Mouse (Mus musculus) gastrocnemius, adult 2 months (tissue): ENCODE data around the gene P2ry10. TPM values are rescaled to one million over a fixed set of nuclear protein-coding genes. Genes with fewer than 3 reads are reported as not detected.

Experiments
- DNase-seq: peaks from one replicate; pipeline ENCODE4 v3.0.0; 2022
- H3K27ac ChIP-seq: fragments of 200-600 bp; 2 replicates; pipeline ENCODE4 v1.8.1; 2022; ENCODE audit warnings: mild to moderate bottlenecking
- H3K4me3 ChIP-seq: fragments of 200-600 bp; 2 replicates; pipeline ENCODE4 v1.8.1; 2022; ENCODE audit warnings: mild to moderate bottlenecking, moderate library complexity
- CTCF ChIP-seq: fragments of 200-600 bp; IDR thresholded peaks from 2 replicates; pipeline ENCODE4 v1.8.1; 2022; ENCODE audit warnings: antibody characterized with exemption, mild to moderate bottlenecking, moderate library complexity
- intact Hi-C: fragments of 180-260 bp; cut with DNase I; formaldehyde crosslinking; loops from one replicate; pipeline ENCODE4 v1.15.1; 2025
- total RNA-seq, 2 experiments: library from RNA; stranded (reverse); gene quantifications; 2 replicates each; pipeline ENCODE4 v1.2.3; 2021

P2ry10 gene
- total RNA-seq, 2 experiments from 2014 or later = not detected

- intact Hi-C loops = no loop called here
- Histone ChIP-seq H3K27ac (peak overlapping the region; percentile 78), H3K4me3 (peak overlapping the region; percentile 66)
- TF ChIP-seq CTCF = no peak
- no peak for DNase-seq
Observed at GRCm38 (mm10) chrX:107149391-107149993, 61.2 kb downstream of the P2ry10 start.

- peak overlapping the region; percentile 78 for H3K27ac ChIP-seq
- DNase-seq = no peak
- intact Hi-C loops = no loop called here
- no peak for TF ChIP-seq CTCF
- peak overlapping the region; percentile 66 for H3K4me3 ChIP-seq
Observed at GRCm38 (mm10) chrX:107150027-107150426, 61.7 kb downstream of the P2ry10 start.

GRCm38 (mm10) chrX:107150752-107151515 is 62.6 kb downstream of the P2ry10 start:
- Histone ChIP-seq H3K4me3 (peak overlapping the region; percentile 66), H3K27ac (peak overlapping the region; percentile 78)
- DNase-seq = peak; percentile 13
- no peak for TF ChIP-seq CTCF
- intact Hi-C loops = no loop called here

Other genes with a start within 250 kb of the P2ry10 start
- gene Rtl3, start 247.8 kb upstream of the P2ry10 start, total RNA-seq = 1 to 10 TPM in 1 of 2 experiments, under 1 TPM in 1; 0.41 to 1.8 TPM
- under 1 TPM; 0.42 to 0.64 TPM for gene Lpar4, start 167.9 kb upstream of the P2ry10 start, total RNA-seq
- gene P2ry10b, start 60.4 kb downstream of the P2ry10 start, total RNA-seq = under 1 TPM in 1 of 2 experiments, not detected in 1; 0.31 TPM
- not detected for gene Gpr174, start 167.4 kb downstream of the P2ry10 start, total RNA-seq